Mouse (Mus musculus): Measurements from ENCODE around the gene Basp1.

Gene Basp1

GRCm38 (mm10) chr15:25365503-25365902 lies 48.1 kb downstream of the Basp1 start:
- ATAC-seq (ENCODE audit: insufficient number of reproducible peaks, low FRiP score, low TSS enrichment): no peak

- ATAC-seq (ENCODE audit: insufficient number of reproducible peaks, low FRiP score, low TSS enrichment): no peak
These were observed 48.6 kb downstream of the Basp1 start for GRCm38 (mm10) chr15:25364819-25365463.

DNA sequence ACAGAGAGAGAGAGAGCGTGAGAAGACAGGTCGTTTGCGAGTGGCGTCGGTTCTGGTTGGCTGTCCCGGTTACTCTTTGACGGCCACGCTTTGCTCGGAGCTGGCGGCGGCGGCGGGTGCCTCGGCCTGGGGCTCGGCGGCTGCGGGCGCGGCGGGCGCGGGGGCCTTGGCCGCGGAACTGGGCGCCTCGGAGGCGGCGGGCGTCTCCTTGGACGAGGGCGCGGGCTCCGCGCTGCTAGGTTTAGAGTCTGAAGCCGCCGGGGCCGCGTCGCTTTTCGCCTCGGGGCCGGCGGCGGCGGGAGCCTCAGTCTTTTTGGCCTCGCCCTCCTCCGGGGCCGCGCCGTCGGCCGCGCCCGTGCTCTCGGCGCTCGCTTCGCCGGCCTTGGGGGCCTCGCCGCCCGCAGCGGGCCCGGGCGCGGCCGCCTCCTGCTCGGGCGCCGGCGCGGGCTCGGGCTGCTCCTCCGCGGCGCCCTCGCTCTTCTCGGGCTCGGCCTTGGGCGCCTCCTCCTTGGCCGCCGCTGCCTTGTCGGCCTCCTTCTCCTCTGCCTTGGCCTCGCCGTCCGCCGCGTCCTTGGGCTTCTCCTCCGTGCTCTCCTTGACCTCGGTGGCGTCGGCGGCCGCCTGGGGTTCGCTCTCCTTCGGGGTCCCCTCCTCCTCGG lies 49.3 kb downstream of the Basp1 start:
- ATAC-seq (ENCODE audit: insufficient number of reproducible peaks, low FRiP score, low TSS enrichment): no peak

DNA sequence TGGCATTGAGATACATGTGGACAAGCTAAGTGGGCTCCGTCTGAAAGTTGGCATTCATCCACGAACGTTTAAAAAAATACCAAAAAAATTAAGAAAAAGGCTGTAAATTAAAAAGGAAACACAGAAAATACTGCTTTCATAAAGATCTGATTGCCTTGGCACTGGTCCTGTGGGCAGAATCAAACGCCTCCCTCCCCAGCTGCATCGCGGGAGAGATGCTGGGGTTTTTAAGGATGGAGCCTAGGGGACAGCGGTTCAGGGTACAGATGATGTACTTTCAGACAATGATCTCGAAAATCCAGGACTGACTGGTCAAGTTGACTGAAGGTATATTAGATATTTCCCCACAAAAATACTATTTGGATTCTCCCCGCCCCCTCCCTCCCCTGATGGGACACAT lies 49.9 kb downstream of the Basp1 start:
- no peak for ATAC-seq (ENCODE audit: insufficient number of reproducible peaks, low FRiP score, low TSS enrichment)

DNA sequence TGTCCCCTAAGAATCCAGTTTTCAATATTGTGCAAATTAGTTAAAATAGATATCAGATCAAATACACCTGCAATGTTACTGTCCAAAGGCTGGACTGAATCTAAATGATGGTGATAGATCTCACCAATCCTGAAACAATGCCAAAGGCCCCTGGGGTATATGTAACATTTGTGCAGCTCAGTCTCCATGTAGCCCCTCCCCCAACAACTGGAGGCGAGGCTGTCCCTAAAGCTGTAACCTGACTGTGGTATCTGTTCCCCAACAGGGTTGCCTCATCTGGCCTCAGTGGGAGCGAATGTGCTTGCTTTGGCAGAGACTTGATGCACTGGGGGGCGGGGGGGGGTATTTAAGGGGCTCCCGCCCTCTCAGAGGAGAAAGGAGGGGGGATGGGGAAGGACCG lies 52.7 kb downstream of the Basp1 start:
- no peak for ATAC-seq (ENCODE audit: insufficient number of reproducible peaks, low FRiP score, low TSS enrichment)

GRCm38 (mm10) chr15:25358680-25359097 lies 54.9 kb downstream of the Basp1 start:
- no peak for ATAC-seq (ENCODE audit: insufficient number of reproducible peaks, low FRiP score, low TSS enrichment)

- no peak for ATAC-seq (ENCODE audit: insufficient number of reproducible peaks, low FRiP score, low TSS enrichment)
These were observed 58.2 kb downstream of the Basp1 start for GRCm38 (mm10) chr15:25355339-25355738.

DNA sequence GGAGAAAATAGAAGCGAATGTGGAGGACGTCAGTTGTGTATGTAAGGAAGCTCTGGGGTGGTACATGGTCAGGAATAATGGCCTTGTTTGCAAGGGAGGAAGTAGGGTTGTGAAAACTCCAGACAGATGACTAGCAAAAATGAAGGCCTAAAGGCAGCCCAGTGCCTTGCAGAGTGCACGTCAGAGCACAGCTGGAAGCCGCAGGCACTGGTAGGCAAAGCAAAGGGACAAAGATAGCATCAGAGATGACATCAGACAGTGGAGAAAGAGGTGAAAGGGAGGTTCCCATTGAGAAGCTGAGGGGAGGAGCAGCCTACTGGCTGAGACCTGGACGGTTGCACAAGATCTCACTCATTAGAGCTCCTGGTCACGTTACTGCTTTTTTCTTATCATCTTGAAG lies 58.8 kb downstream of the Basp1 start:
- ATAC-seq (ENCODE audit: insufficient number of reproducible peaks, low FRiP score, low TSS enrichment): no peak

DNA sequence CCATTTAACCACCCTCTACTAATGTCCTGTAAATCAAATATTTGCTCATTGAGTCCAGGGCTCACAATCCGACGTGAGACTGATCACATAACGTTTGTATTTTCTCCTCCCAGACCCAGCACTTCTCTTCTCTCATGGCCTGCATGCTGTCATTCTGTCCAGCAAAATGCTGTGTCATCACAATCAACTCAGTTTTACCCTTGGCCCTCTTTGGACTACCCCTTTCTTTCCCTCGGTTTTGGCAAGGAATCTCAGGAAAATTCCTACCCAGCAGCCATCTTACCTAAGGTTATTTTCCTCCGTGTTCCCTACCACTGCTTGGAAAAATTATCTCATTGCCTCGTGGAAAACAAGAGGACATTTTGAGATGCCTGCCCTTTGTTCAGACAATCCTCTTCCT lies 60.1 kb downstream of the Basp1 start:
- ATAC-seq (ENCODE audit: insufficient number of reproducible peaks, low FRiP score, low TSS enrichment): no peak

GRCm38 (mm10) chr15:25343263-25343662 lies 70.3 kb downstream of the Basp1 start:
- no peak for ATAC-seq (ENCODE audit: insufficient number of reproducible peaks, low FRiP score, low TSS enrichment)

DNA sequence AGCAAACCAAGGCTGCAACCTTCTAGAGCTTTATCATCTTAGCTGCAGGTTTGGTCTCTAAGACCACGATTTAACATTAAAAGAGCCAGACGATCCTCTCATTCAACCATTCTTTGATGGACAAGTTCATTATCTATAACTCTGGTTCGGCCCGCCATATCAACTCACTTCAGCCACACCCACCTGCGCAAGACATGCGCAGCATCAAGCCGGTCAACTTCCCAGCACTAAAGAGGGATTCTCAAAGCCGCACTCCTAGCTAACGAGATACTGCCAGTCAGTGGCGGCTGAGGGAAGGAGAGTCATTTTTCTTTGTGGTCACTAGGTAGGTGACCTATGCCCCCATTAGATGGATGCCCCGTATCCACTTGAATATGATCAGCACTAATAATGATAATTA lies 78.3 kb downstream of the Basp1 start:
- ATAC-seq (ENCODE audit: insufficient number of reproducible peaks, low FRiP score, low TSS enrichment): no peak

- ATAC-seq (ENCODE audit: insufficient number of reproducible peaks, low FRiP score, low TSS enrichment): no peak
These were observed 81.6 kb downstream of the Basp1 start for GRCm38 (mm10) chr15:25331877-25332445.

DNA sequence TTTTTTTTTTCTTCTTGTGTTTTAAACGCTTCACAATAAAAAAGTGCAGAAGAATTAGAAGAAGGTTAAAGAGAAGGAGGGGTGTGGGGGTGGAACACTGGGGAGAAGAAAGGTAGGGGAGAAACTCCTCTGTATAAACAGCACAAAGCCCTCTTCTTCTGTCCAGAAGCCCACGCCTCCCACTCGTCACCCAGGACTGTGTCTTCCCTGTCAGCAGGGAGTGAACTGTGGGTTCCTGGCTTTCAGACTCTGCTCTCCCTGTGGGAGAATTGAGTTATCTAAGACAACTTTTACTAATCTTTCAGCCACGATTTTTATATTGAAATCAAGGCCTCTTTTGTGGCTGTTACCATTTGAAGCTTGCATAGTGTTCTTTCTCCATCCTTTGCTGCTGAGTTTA lies 82.6 kb downstream of the Basp1 start:
- ATAC-seq (ENCODE audit: insufficient number of reproducible peaks, low FRiP score, low TSS enrichment): no peak

GRCm38 (mm10) chr15:25322601-25323000 lies 91.0 kb downstream of the Basp1 start:
- no peak for ATAC-seq (ENCODE audit: insufficient number of reproducible peaks, low FRiP score, low TSS enrichment)

DNA sequence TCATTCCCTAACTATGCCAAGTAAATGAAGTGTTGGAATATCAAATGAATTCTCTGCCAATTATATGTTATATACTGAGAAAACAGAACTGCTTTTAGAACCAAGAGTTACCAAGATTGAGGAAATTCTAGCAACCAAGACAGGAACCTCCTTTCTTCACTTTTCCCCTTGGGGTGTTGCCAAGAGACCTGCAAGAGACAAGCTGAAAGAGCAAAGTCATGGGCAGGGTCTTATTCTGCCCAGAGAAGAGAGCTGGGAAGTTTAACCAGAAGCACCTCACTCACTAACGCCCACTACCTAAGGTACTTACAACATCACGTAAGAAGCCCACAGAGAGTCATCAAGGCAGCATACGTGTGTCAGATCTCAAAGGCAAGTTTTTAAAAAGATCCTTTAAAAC lies 91.5 kb downstream of the Basp1 start:
- ATAC-seq (ENCODE audit: insufficient number of reproducible peaks, low FRiP score, low TSS enrichment): no peak

GRCm38 (mm10) chr15:25321636-25322035 lies 91.9 kb downstream of the Basp1 start:
- ATAC-seq (ENCODE audit: insufficient number of reproducible peaks, low FRiP score, low TSS enrichment): no peak

DNA sequence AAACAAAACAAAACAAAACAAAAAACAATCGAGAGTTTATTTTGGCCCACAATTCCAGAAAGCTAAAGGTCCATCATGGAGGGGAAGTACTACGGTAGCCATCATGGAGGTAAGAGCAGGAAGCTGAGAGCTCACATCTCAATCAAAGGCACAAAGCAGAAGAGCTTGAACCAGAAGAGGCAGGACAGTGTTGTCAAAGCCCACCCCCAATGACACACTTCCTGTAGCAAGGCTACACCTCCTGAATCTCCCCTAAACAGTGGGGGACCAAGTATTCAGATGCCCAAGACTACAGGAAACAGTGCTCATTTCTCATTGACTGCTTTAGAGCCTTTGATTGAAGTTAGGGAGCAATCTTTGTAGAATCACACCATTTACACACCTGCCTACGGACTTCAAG lies 99.1 kb downstream of the Basp1 start:
- no peak for ATAC-seq (ENCODE audit: insufficient number of reproducible peaks, low FRiP score, low TSS enrichment)

Measured in cerebellum, adult (tissue).